Mouse (Mus musculus) forebrain, embryonic 16.5 days (tissue): ENCODE measurements around the gene Vps13c. TPM values are rescaled to one million over a fixed set of nuclear protein-coding genes. Genes with fewer than 3 reads are reported as not detected.
A peak's percentile ranks its signal among the peaks of the same experiment; 100 is the strongest.

Source experiments
- ATAC-seq: fragments of 200-750 bp; cut with Nextera tagmentation; 2 replicates; pipeline ENCODE4 v1.8.0; 2017; ENCODE audit warnings: mild to moderate bottlenecking, moderate library complexity
- H3K27ac ChIP-seq: fragments of 300-500 bp; sonication (generic); 2 replicates; pipeline ENCODE4 v1.5.1; 2014; ENCODE audit warnings: low read length, control low read depth
- H3K27me3 ChIP-seq: fragments of 300-500 bp; sonication (generic); replicated peaks from 2 replicates; pipeline ENCODE4 v1.6.1; 2014; ENCODE audit warnings: low read length; ENCODE audit not compliant: control insufficient read depth, insufficient read depth
- H3K36me3 ChIP-seq: fragments of 300-500 bp; sonication (generic); 2 replicates; pipeline ENCODE4 v1.6.1; 2014; ENCODE audit not compliant: control insufficient read depth, insufficient read depth
- H3K4me1 ChIP-seq: fragments of 300-500 bp; sonication (generic); replicated peaks from 2 replicates; pipeline ENCODE4 v1.6.1; 2014; ENCODE audit warnings: low read length; ENCODE audit not compliant: control insufficient read depth, insufficient read depth
- H3K4me2 ChIP-seq: fragments of 300-500 bp; sonication (generic); 2 replicates; pipeline ENCODE4 v1.6.1; 2014; ENCODE audit warnings: mild to moderate bottlenecking, low read length, control low read depth
- H3K4me3 ChIP-seq: fragments of 300-500 bp; sonication (generic); replicated peaks from 2 replicates; pipeline ENCODE4 v1.5.1; 2014; ENCODE audit warnings: mild to moderate bottlenecking, low read length, control low read depth
- H3K9ac ChIP-seq: fragments of 300-500 bp; sonication (generic); replicated peaks from 2 replicates; pipeline ENCODE4 v1.6.1; 2014; ENCODE audit warnings: low read depth, low read length, control low read depth
- H3K9me3 ChIP-seq: fragments of 300-500 bp; sonication (generic); 2 replicates; pipeline ENCODE4 v1.6.1; 2016; ENCODE audit warnings: low read length; ENCODE audit not compliant: control insufficient read depth
- WGBS: fragments of 180-500 bp; shearing (Covaris S2); extraction: QIAGEN DNeasy Blood & Tissue Kit; methylation state at CpG from one replicate; pipeline ENCODE4 v1.1.7; 2014; 5-methylcytosine and 5-hydroxymethylcytosine counted together
- polyA plus RNA-seq: library from polyadenylated mRNA; unstranded; fragments of >200 nt; fragmentation: Nextera tagmentation; extraction: Ambion mirVana; gene quantifications from 2 replicates; pipeline ENCODE4 v1.2.1, GENCODE M21; 2015

Vps13c gene
- polyA plus RNA-seq, 1 experiment from 2014 or later = 8.6 TPM

- no peak overlapping the region for H3K4me3 ChIP-seq
- no peak for ATAC-seq
- 58% methylated on average over 7 of the region's 7 CpGs for WGBS
- no peak overlapping the region for H3K4me2 ChIP-seq
- H3K27me3 ChIP-seq = no peaks in the 10 kb centered on the region
- no peaks in the 10 kb centered on the region for H3K9me3 ChIP-seq
- no peak overlapping the region for H3K27ac ChIP-seq
- peaks cover 3% of the 10 kb centered on the region for H3K4me1 ChIP-seq
- H3K9ac ChIP-seq = no peak overlapping the region
- H3K36me3 ChIP-seq = 0 out of 2 replicates have a peak, but pooled peaks cover 5% of the 10 kb centered on the region
Measured at GRCm38 (mm10) chr9:67955466-67956010, 115.3 kb downstream of the Vps13c start.

GRCm38 (mm10) chr9:67961953-67962352 is 121.8 kb downstream of the Vps13c start:
- no peak for ATAC-seq
- H3K9ac ChIP-seq = no peak overlapping the region
- no peaks in the 10 kb centered on the region for H3K27me3 ChIP-seq
- no peak overlapping the region for H3K4me2 ChIP-seq
- no peaks in the 10 kb centered on the region for H3K9me3 ChIP-seq
- peaks cover 6% of the 10 kb centered on the region for H3K36me3 ChIP-seq
- H3K4me1 ChIP-seq = 0 out of 2 replicates have a peak, but pooled peaks cover 2% of the 10 kb centered on the region
- 94% methylated on average over 5 of the region's 5 CpGs for WGBS
- no peak overlapping the region for H3K4me3 ChIP-seq
- H3K27ac ChIP-seq = no peak overlapping the region

GRCm38 (mm10) chr9:67965889-67966288 is 125.7 kb downstream of the Vps13c start:
- Histone ChIP-seq H3K27me3 (no peaks in the 10 kb centered on the region), H3K27ac (no peak overlapping the region), H3K9me3 (no peaks in the 10 kb centered on the region), H3K36me3 (peaks cover 6% of the 10 kb centered on the region), H3K4me2 (no peak overlapping the region), H3K4me3 (no peak overlapping the region), H3K4me1 (0 out of 2 replicates have a peak, but pooled peaks cover 2% of the 10 kb centered on the region), H3K9ac (no peak overlapping the region)
- 11% methylated on average over 14 of the region's 14 CpGs for WGBS
- peak; percentile 71 for ATAC-seq

- peaks cover 5% of the 10 kb centered on the region for H3K36me3 ChIP-seq
- H3K4me1 ChIP-seq = 0 out of 2 replicates have a peak, but pooled peaks cover 2% of the 10 kb centered on the region
- H3K9me3 ChIP-seq = no peaks in the 10 kb centered on the region
- WGBS = 85% methylated on average over 3 of the region's 3 CpGs
- H3K27me3 ChIP-seq = no peaks in the 10 kb centered on the region
- no peak overlapping the region for H3K4me2 ChIP-seq
- H3K4me3 ChIP-seq = no peak overlapping the region
- no peak overlapping the region for H3K27ac ChIP-seq
- ATAC-seq = no peak
- no peak overlapping the region for H3K9ac ChIP-seq
Measured at GRCm38 (mm10) chr9:67967011-67967410, 126.8 kb downstream of the Vps13c start.

GRCm38 (mm10) chr9:67973451-67973850 is 133.3 kb downstream of the Vps13c start:
- peaks cover 10% of the 10 kb centered on the region for H3K36me3 ChIP-seq
- no peak overlapping the region for H3K4me2 ChIP-seq
- H3K4me3 ChIP-seq = no peak overlapping the region
- no peaks in the 10 kb centered on the region for H3K4me1 ChIP-seq
- no peak for ATAC-seq
- H3K27ac ChIP-seq = no peak overlapping the region
- H3K9ac ChIP-seq = no peak overlapping the region
- H3K9me3 ChIP-seq = no peaks in the 10 kb centered on the region
- H3K27me3 ChIP-seq = no peaks in the 10 kb centered on the region
- 40% methylated on average over 6 of the region's 6 CpGs for WGBS

- 91% methylated on average over 9 of the region's 9 CpGs for WGBS
- Histone ChIP-seq H3K4me3 (no peak overlapping the region), H3K4me1 (no peaks in the 10 kb centered on the region), H3K4me2 (no peak overlapping the region), H3K36me3 (peaks cover 9% of the 10 kb centered on the region), H3K9me3 (no peaks in the 10 kb centered on the region), H3K9ac (no peak overlapping the region), H3K27me3 (no peaks in the 10 kb centered on the region), H3K27ac (no peak overlapping the region)
- no peak for ATAC-seq
Measured at GRCm38 (mm10) chr9:67975491-67975890, 135.3 kb downstream of the Vps13c start.

GRCm38 (mm10) chr9:68006566-68006965 is 166.4 kb downstream of the Vps13c start:
- WGBS = 91% methylated on average over 7 of the region's 7 CpGs
- no peak for ATAC-seq

GRCm38 (mm10) chr9:68014991-68015396 is 174.8 kb downstream of the Vps13c start:
- Histone ChIP-seq H3K4me2 (no peak overlapping the region), H3K36me3 (no peaks in the 10 kb centered on the region), H3K9ac (no peak overlapping the region), H3K27ac (no peak overlapping the region), H3K27me3 (no peaks in the 10 kb centered on the region), H3K9me3 (no peaks in the 10 kb centered on the region), H3K4me3 (no peak overlapping the region), H3K4me1 (no peaks in the 10 kb centered on the region)
- 11% methylated on average over 11 of the region's 11 CpGs for WGBS
- peak; percentile 52; the same call in 1 of the 2 replicates for ATAC-seq

More at GRCm38 (mm10) chr9:68006566-68006965, 166.4 kb downstream of the Vps13c start:
- no peak overlapping the region for H3K4me3 ChIP-seq
- H3K9me3 ChIP-seq = no peaks in the 10 kb centered on the region
- H3K27me3 ChIP-seq = no peaks in the 10 kb centered on the region
- no peak overlapping the region for H3K27ac ChIP-seq
- no peak overlapping the region for H3K4me2 ChIP-seq
- no peaks in the 10 kb centered on the region for H3K4me1 ChIP-seq
- no peak overlapping the region for H3K9ac ChIP-seq
- no peaks in the 10 kb centered on the region for H3K36me3 ChIP-seq

GRCm38 (mm10) chr9:68016255-68016954 is 176.2 kb downstream of the Vps13c start:
- H3K4me3 ChIP-seq = no peak overlapping the region
- H3K9ac ChIP-seq = no peak overlapping the region
- H3K4me1 ChIP-seq = no peaks in the 10 kb centered on the region
- no peaks in the 10 kb centered on the region for H3K36me3 ChIP-seq
- H3K4me2 ChIP-seq = no peak overlapping the region
- H3K27me3 ChIP-seq = no peaks in the 10 kb centered on the region
- H3K27ac ChIP-seq = no peak overlapping the region
- no peaks in the 10 kb centered on the region for H3K9me3 ChIP-seq
- ATAC-seq = peak; percentile 83
- WGBS = 46% methylated on average over 5 of the region's 5 CpGs
